Mouse (Mus musculus): ENCODE measurements at regions not wholly inside any gene's neighbourhood (a gene's known extent, or its start where the extent isn't known, plus 50 kb on each side); places are given as distances from the start of the nearest gene placed in this dataset.
"Not testable (repeated sequence)": the region's sequence is repeated elsewhere in the genome, so short reads cannot be mapped to it uniquely, and the experiment has no call there.

GRCm38 (mm10) chr15:43650818-43651500 is 3516.8 kb downstream of the 9330182O14Rik start:
- Histone ChIP-seq H3K4me3 (ENCODE audit: insufficient read depth, low read length) (no peak overlapping the region), H3K27ac (ENCODE audit: insufficient read depth, low read length) (no peak overlapping the region), H3K4me1 (ENCODE audit: control insufficient read depth, insufficient read depth, low read length) (no peaks in the 10 kb centered on the region)
- TF ChIP-seq POLR2A (IDR thresholded peaks at IDR 0.05; ENCODE audit: extremely low read depth, insufficient read depth, low read length) (no peak), CTCF (IDR thresholded peaks at IDR 0.05; ENCODE audit: extremely low read depth, insufficient read depth, low read length) (no peak)

GRCm38 (mm10) chr15:43663648-43664047 is 3529.5 kb downstream of the 9330182O14Rik start:
- H3K4me1 ChIP-seq (ENCODE audit: control insufficient read depth, insufficient read depth, low read length) = no peaks in the 10 kb centered on the region
- TF ChIP-seq CTCF (IDR thresholded peaks at IDR 0.05; ENCODE audit: extremely low read depth, insufficient read depth, low read length) (no peak), POLR2A (IDR thresholded peaks at IDR 0.05; ENCODE audit: extremely low read depth, insufficient read depth, low read length) (no peak)
- no peak overlapping the region for H3K4me3 ChIP-seq (ENCODE audit: insufficient read depth, low read length)
- no peak overlapping the region for H3K27ac ChIP-seq (ENCODE audit: insufficient read depth, low read length)

- no peaks in the 10 kb centered on the region for H3K4me1 ChIP-seq (ENCODE audit: control insufficient read depth, insufficient read depth, low read length)
- TF ChIP-seq CTCF (IDR thresholded peaks at IDR 0.05; ENCODE audit: extremely low read depth, insufficient read depth, low read length) = no peak
- TF ChIP-seq POLR2A (IDR thresholded peaks at IDR 0.05; ENCODE audit: extremely low read depth, insufficient read depth, low read length) = no peak
- no peak overlapping the region for H3K27ac ChIP-seq (ENCODE audit: insufficient read depth, low read length)
- H3K4me3 ChIP-seq (ENCODE audit: insufficient read depth, low read length) = no peak overlapping the region
These were observed 3544.7 kb downstream of the 9330182O14Rik start for GRCm38 (mm10) chr15:43678844-43679243.

GRCm38 (mm10) chr15:43682176-43682575 is 3548.0 kb downstream of the 9330182O14Rik start:
- no peak overlapping the region for H3K4me3 ChIP-seq (ENCODE audit: insufficient read depth, low read length)

GRCm38 (mm10) chr15:43691998-43692397 is 3557.8 kb downstream of the 9330182O14Rik start:
- H3K4me1 ChIP-seq (ENCODE audit: control insufficient read depth, insufficient read depth, low read length); H3K4me3 ChIP-seq (ENCODE audit: insufficient read depth, low read length): not testable (repeated sequence)

More at GRCm38 (mm10) chr15:43682176-43682575, 3548.0 kb downstream of the 9330182O14Rik start:
- Histone ChIP-seq H3K4me1 (ENCODE audit: control insufficient read depth, insufficient read depth, low read length) (no peaks in the 10 kb centered on the region), H3K27ac (ENCODE audit: insufficient read depth, low read length) (no peak overlapping the region)
- TF ChIP-seq POLR2A (IDR thresholded peaks at IDR 0.05; ENCODE audit: extremely low read depth, insufficient read depth, low read length) (no peak), CTCF (IDR thresholded peaks at IDR 0.05; ENCODE audit: extremely low read depth, insufficient read depth, low read length) (no peak)

GRCm38 (mm10) chr15:43695451-43695850 is 3561.3 kb downstream of the 9330182O14Rik start:
- peak overlapping the region; percentile 27; the same call in 1 of the 2 replicates for H3K27ac ChIP-seq (ENCODE audit: insufficient read depth, low read length)
- H3K4me1 ChIP-seq (ENCODE audit: control insufficient read depth, insufficient read depth, low read length) = no peaks in the 10 kb centered on the region
- no peak overlapping the region for H3K4me3 ChIP-seq (ENCODE audit: insufficient read depth, low read length)
- no peak for TF ChIP-seq POLR2A (IDR thresholded peaks at IDR 0.05; ENCODE audit: extremely low read depth, insufficient read depth, low read length)
- no peak for TF ChIP-seq CTCF (IDR thresholded peaks at IDR 0.05; ENCODE audit: extremely low read depth, insufficient read depth, low read length)

More at GRCm38 (mm10) chr15:43691998-43692397, 3557.8 kb downstream of the 9330182O14Rik start:
- H3K27ac ChIP-seq (ENCODE audit: insufficient read depth, low read length) = not testable (repeated sequence)

- Histone ChIP-seq H3K4me3 (ENCODE audit: insufficient read depth, low read length) (no peak overlapping the region), H3K27ac (ENCODE audit: insufficient read depth, low read length) (no peak overlapping the region), H3K4me1 (ENCODE audit: control insufficient read depth, insufficient read depth, low read length) (no peaks in the 10 kb centered on the region)
- TF ChIP-seq CTCF (IDR thresholded peaks at IDR 0.05; ENCODE audit: extremely low read depth, insufficient read depth, low read length) (no peak), POLR2A (IDR thresholded peaks at IDR 0.05; ENCODE audit: extremely low read depth, insufficient read depth, low read length) (no peak)
These were observed 3582.9 kb downstream of the 9330182O14Rik start for GRCm38 (mm10) chr15:43717035-43717434.

- Histone ChIP-seq H3K27ac (ENCODE audit: insufficient read depth, low read length) (no peak overlapping the region), H3K4me1 (ENCODE audit: control insufficient read depth, insufficient read depth, low read length) (no peaks in the 10 kb centered on the region), H3K4me3 (ENCODE audit: insufficient read depth, low read length) (no peak overlapping the region)
- TF ChIP-seq POLR2A (IDR thresholded peaks at IDR 0.05; ENCODE audit: extremely low read depth, insufficient read depth, low read length) (no peak), CTCF (IDR thresholded peaks at IDR 0.05; ENCODE audit: extremely low read depth, insufficient read depth, low read length) (no peak)
These were observed 3583.4 kb downstream of the 9330182O14Rik start for GRCm38 (mm10) chr15:43717559-43717958.

- no peak for TF ChIP-seq CTCF (IDR thresholded peaks at IDR 0.05; ENCODE audit: extremely low read depth, insufficient read depth, low read length)
- no peak for TF ChIP-seq POLR2A (IDR thresholded peaks at IDR 0.05; ENCODE audit: extremely low read depth, insufficient read depth, low read length)
- Histone ChIP-seq H3K4me1 (ENCODE audit: control insufficient read depth, insufficient read depth, low read length) (no peaks in the 10 kb centered on the region), H3K4me3 (ENCODE audit: insufficient read depth, low read length) (no peak overlapping the region), H3K27ac (ENCODE audit: insufficient read depth, low read length) (no peak overlapping the region)
These were observed 3586.8 kb downstream of the 9330182O14Rik start for GRCm38 (mm10) chr15:43720916-43721315.

GRCm38 (mm10) chr15:43735697-43736096 is 3601.5 kb downstream of the 9330182O14Rik start:
- H3K27ac ChIP-seq (ENCODE audit: insufficient read depth, low read length) = no peak overlapping the region
- no peak overlapping the region for H3K4me3 ChIP-seq (ENCODE audit: insufficient read depth, low read length)
- no peaks in the 10 kb centered on the region for H3K4me1 ChIP-seq (ENCODE audit: control insufficient read depth, insufficient read depth, low read length)
- no peak for TF ChIP-seq CTCF (IDR thresholded peaks at IDR 0.05; ENCODE audit: extremely low read depth, insufficient read depth, low read length)
- TF ChIP-seq POLR2A (IDR thresholded peaks at IDR 0.05; ENCODE audit: extremely low read depth, insufficient read depth, low read length) = no peak

All from cortical plate, adult 2 months (tissue).